Mouse (Mus musculus): ENCODE data around the gene Hmgb2. TPM values are rescaled to one million over a fixed set of nuclear protein-coding genes. Genes with fewer than 3 reads are reported as not detected.
"Not testable (repeated sequence)": the region's sequence is repeated elsewhere in the genome, so short reads cannot be mapped to it uniquely, and the experiment has no call there.

Gene Hmgb2
- total RNA-seq, 2 experiments from 2014 or later: 79.0 to 96.4 TPM

GRCm38 (mm10) chr8:57510791-57511315, 854 bp upstream of the Hmgb2 start:
- no peak for DNase-seq

- DNase-seq: peak; percentile 64
Measured at GRCm38 (mm10) chr8:57512141-57513056, 692 bp downstream of the Hmgb2 start.

GRCm38 (mm10) chr8:57513178-57513661, 1.5 kb downstream of the Hmgb2 start:
- not testable (repeated sequence) for DNase-seq

GRCm38 (mm10) chr8:57516685-57517084, 5.0 kb downstream of the Hmgb2 start:
- not testable (repeated sequence) for DNase-seq

- no peak for DNase-seq
Measured at GRCm38 (mm10) chr8:57517723-57518122, 6.0 kb downstream of the Hmgb2 start.

GRCm38 (mm10) chr8:57520186-57520786, 8.6 kb downstream of the Hmgb2 start:
- no peak for DNase-seq

- no peak for DNase-seq
Measured at GRCm38 (mm10) chr8:57528036-57528435, 16.3 kb downstream of the Hmgb2 start.

GRCm38 (mm10) chr8:57530238-57530637, 18.5 kb downstream of the Hmgb2 start:
- no peak for DNase-seq

GRCm38 (mm10) chr8:57530666-57531349, 19.1 kb downstream of the Hmgb2 start:
- peak; percentile 88 for DNase-seq

GRCm38 (mm10) chr8:57532223-57532622, 20.5 kb downstream of the Hmgb2 start:
- DNase-seq: no peak

GRCm38 (mm10) chr8:57533106-57533505, 21.4 kb downstream of the Hmgb2 start:
- DNase-seq: no peak

GRCm38 (mm10) chr8:57534495-57534894, 22.8 kb downstream of the Hmgb2 start:
- no peak for DNase-seq

GRCm38 (mm10) chr8:57536167-57536566, 24.5 kb downstream of the Hmgb2 start:
- DNase-seq: no peak

GRCm38 (mm10) chr8:57538601-57539000, 26.9 kb downstream of the Hmgb2 start:
- DNase-seq: no peak

GRCm38 (mm10) chr8:57540110-57540838, 28.6 kb downstream of the Hmgb2 start:
- peak; percentile 78 for DNase-seq

GRCm38 (mm10) chr8:57540951-57541350, 29.2 kb downstream of the Hmgb2 start:
- DNase-seq: no peak

GRCm38 (mm10) chr8:57541405-57541804, 29.7 kb downstream of the Hmgb2 start:
- DNase-seq: no peak

GRCm38 (mm10) chr8:57546401-57546800, 34.7 kb downstream of the Hmgb2 start:
- DNase-seq: no peak

GRCm38 (mm10) chr8:57546834-57547233, 35.1 kb downstream of the Hmgb2 start:
- no peak for DNase-seq

GRCm38 (mm10) chr8:57547581-57547980, 35.9 kb downstream of the Hmgb2 start:
- DNase-seq: no peak

- no peak for DNase-seq
Measured at GRCm38 (mm10) chr8:57552102-57553032, 40.7 kb downstream of the Hmgb2 start.

Data from adrenal gland, postnatal 10 days (tissue).